In the genomic region with DNA sequence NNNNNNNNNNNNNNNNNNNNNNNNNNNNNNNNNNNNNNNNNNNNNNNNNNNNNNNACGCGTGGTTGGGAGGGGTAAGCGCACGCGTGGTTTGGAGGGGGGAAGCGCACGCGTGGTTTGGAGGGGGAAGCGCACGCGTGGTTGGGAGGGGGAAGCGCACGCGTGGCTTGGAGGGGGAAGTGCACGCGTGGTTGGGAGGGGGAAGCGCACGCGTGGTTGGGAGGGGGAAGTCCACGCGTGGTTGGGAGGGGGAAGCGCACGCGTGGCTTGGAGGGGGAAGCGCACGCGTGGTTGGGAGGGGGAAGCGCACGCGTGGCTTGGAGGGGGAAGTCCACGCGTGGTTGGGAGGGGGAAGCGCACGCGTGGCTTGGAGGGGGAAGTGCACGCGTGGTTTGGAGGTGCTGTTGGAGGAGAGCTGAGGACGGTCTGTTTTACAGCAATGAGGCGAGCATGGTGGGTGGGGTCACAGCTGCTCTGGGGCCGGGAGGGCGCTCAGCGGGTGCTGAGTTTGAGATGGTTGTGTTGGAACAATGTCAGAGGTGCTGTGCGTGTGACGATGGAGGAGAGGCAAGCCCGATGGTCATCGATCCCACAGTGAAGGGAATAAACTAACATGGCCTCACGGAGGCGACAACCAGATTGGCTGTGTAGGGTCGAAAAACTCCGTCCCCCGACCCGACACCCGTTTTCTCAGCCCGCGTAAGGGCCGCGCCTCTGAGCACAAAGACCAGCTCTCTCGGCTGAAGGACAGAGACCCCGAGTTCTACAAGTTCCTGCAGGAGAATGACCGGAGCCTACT, we compare ENCODE assay signal across 7 mouse cellular contexts. TPM values are rescaled to one million over a fixed set of nuclear protein-coding genes. Genes with fewer than 3 reads are reported as not detected.
DNase-seq lines count a peak whose midpoint lies in the region; ATAC-seq and TF ChIP-seq lines count a peak whose summit lies in the region.

No protein-coding gene starts in this region.

- peak; percentile 19 for DNase-seq in lung, postnatal 10 days
- DNase-seq in lung, postnatal 14 days = no peak
- DNase-seq in embryonic facial prominence, embryonic 11.5 days (ENCODE audit: low spot score) = peak; percentile 41
- DNase-seq in adrenal gland, postnatal 25 days = no peak
- DNase-seq in adrenal gland, postnatal 10 days = no peak

- H3K36me3 ChIP-seq in embryonic facial prominence, embryonic 11.5 days (replicated peaks; ENCODE audit: control insufficient read depth, insufficient read depth, low read depth, low read length) = peaks cover 18% of the 10 kb centered on the region
- peaks cover 34% of the 10 kb centered on the region for H3K36me3 ChIP-seq in intestine, embryonic 15.5 days
- peaks cover 14% of the 10 kb centered on the region for H3K36me3 ChIP-seq in myocyte (ENCODE audit: control insufficient read depth, insufficient read depth)

- H3ac ChIP-seq in myocyte (ENCODE audit: control insufficient read depth, insufficient read length) = peak overlapping the region; percentile 66

- H3K4me3 ChIP-seq in embryonic facial prominence, embryonic 11.5 days (ENCODE audit: low read depth, low read length) = peak overlapping the region; percentile 92
- peak overlapping the region; percentile 97 for H3K4me3 ChIP-seq in intestine, embryonic 15.5 days (replicated peaks)
- peak overlapping the region; percentile 55 for H3K4me3 ChIP-seq in myocyte

- no peaks in the 10 kb centered on the region for H3K27me3 ChIP-seq in embryonic facial prominence, embryonic 11.5 days (ENCODE audit: control insufficient read depth, insufficient read depth, low read length)
- H3K27me3 ChIP-seq in intestine, embryonic 15.5 days (replicated peaks) = no peaks in the 10 kb centered on the region
- H3K27me3 ChIP-seq in myocyte (ENCODE audit: control insufficient read depth, insufficient read depth, insufficient read length) = no peaks in the 10 kb centered on the region

- H3K4me2 ChIP-seq in embryonic facial prominence, embryonic 11.5 days (ENCODE audit: low read depth, low read length) = peak overlapping the region; percentile 71
- peak overlapping the region; percentile 93 for H3K4me2 ChIP-seq in intestine, embryonic 15.5 days (replicated peaks)
- H3K4me2 ChIP-seq in myocyte (ENCODE audit: low read depth) = peak overlapping the region; percentile 24

- H3K79me2 ChIP-seq in myocyte (ENCODE audit: control insufficient read depth, insufficient read depth) = peaks cover 3% of the 10 kb centered on the region

- H3K4me1 ChIP-seq in embryonic facial prominence, embryonic 11.5 days (ENCODE audit: control insufficient read depth, insufficient read depth, low read length) = no peaks in the 10 kb centered on the region; the same call in 1 of the 2 replicates
- H3K4me1 ChIP-seq in intestine, embryonic 15.5 days (replicated peaks) = peaks cover 18% of the 10 kb centered on the region

- no peak for ATAC-seq in embryonic facial prominence, embryonic 11.5 days (replicated peaks; ENCODE audit: insufficient number of reproducible peaks, low FRiP score, low TSS enrichment, low read depth)
- ATAC-seq in intestine, embryonic 15.5 days = no peak

- peak overlapping the region; percentile 94 for H3K27ac ChIP-seq in embryonic facial prominence, embryonic 11.5 days (replicated peaks; ENCODE audit: low read depth, low read length)
- 0 out of 2 replicates have a peak overlapping the region, but pooled peaks have one; percentile 40 for H3K27ac ChIP-seq in intestine, embryonic 15.5 days

- no peaks in the 10 kb centered on the region for H3K9me3 ChIP-seq in embryonic facial prominence, embryonic 11.5 days (replicated peaks; ENCODE audit: control insufficient read depth, low read length)
- no peaks in the 10 kb centered on the region for H3K9me3 ChIP-seq in intestine, embryonic 15.5 days

- no peak for TF ChIP-seq POLR2A in myocyte (IDR thresholded peaks at IDR 0.05; ENCODE audit: insufficient read length, low read depth)

- H3K9ac ChIP-seq in embryonic facial prominence, embryonic 11.5 days (replicated peaks; ENCODE audit: low read length) = peak overlapping the region; percentile 82
- peak overlapping the region; percentile 82 for H3K9ac ChIP-seq in intestine, embryonic 15.5 days

- 25% methylated on average over 55 of the region's 60 CpGs for WGBS in embryonic facial prominence, embryonic 11.5 days
- 23% methylated on average over 58 of the region's 60 CpGs for WGBS in intestine, embryonic 15.5 days

TF ChIP-seq in myocyte, 11 proteins besides CTCF, POLR2A, EP300 and RAD21:
- TF ChIP-seq MYOD1 (IDR thresholded peaks at IDR 0.05; ENCODE audit: control insufficient read depth in 1 of 3, insufficient read length in 2 of 3, low read depth in 2 of 3) (no peak), MAX (IDR thresholded peaks at IDR 0.05; ENCODE audit: low read depth) (no peak), SRF (IDR thresholded peaks at IDR 0.05; ENCODE audit: control insufficient read depth, insufficient read length, low read depth) (no peak)

RNA-seq across cellular contexts. Expression of a gene that starts 1.0 kb away (rescaled TPM):
- polyA plus RNA-seq in embryonic facial prominence, embryonic 11.5 days (2014; fragmentation: Nextera tagmentation; extraction: Ambion mirVana) = 76.9 and 80.6 TPM in 2 replicates
- polyA plus RNA-seq in intestine, embryonic 15.5 days (2015; fragmentation: Nextera tagmentation; extraction: Ambion mirVana) = 86.5 and 87.8 TPM in 2 replicates
- 61.3 TPM for polyA plus RNA-seq in myocyte (2012; fragmentation: generic; extraction: Trizol)
- 45.4 and 52.4 TPM in 2 replicates for total RNA-seq in adrenal gland, postnatal 25 days (2021)
- 10 to 100 TPM; 39.4 to 41.0 TPM for total RNA-seq in adrenal gland, postnatal 10 days (2021)

RNA-seq across cellular contexts. Expression of a gene that starts 2.2 kb away (rescaled TPM):
- polyA plus RNA-seq in embryonic facial prominence, embryonic 11.5 days (2014; fragmentation: Nextera tagmentation; extraction: Ambion mirVana) = 15.3 and 15.7 TPM in 2 replicates
- polyA plus RNA-seq in intestine, embryonic 15.5 days (2015; fragmentation: Nextera tagmentation; extraction: Ambion mirVana) = 12.6 and 14.8 TPM in 2 replicates
- 10.6 TPM for polyA plus RNA-seq in myocyte (2012; fragmentation: generic; extraction: Trizol)
- total RNA-seq in adrenal gland, postnatal 25 days (2021) = 24.1 and 29.6 TPM in 2 replicates
- total RNA-seq in adrenal gland, postnatal 10 days (2021) = 10 to 100 TPM; 13.3 to 20.3 TPM

RNA-seq across cellular contexts. Expression of a gene that starts 18.6 kb away (rescaled TPM):
- polyA plus RNA-seq in embryonic facial prominence, embryonic 11.5 days (2014; fragmentation: Nextera tagmentation; extraction: Ambion mirVana) = 0.70 and 1.4 TPM in 2 replicates
- 0.69 and 1.00 TPM in 2 replicates for polyA plus RNA-seq in intestine, embryonic 15.5 days (2015; fragmentation: Nextera tagmentation; extraction: Ambion mirVana)
- 0.02 TPM for polyA plus RNA-seq in myocyte (2012; fragmentation: generic; extraction: Trizol)
- total RNA-seq in adrenal gland, postnatal 25 days (2021) = 1.2 and 1.7 TPM in 2 replicates
- 1 to 10 TPM; 1.4 to 3.1 TPM for total RNA-seq in adrenal gland, postnatal 10 days (2021)

RNA-seq across cellular contexts. Expression of a gene that starts 21.2 kb away (rescaled TPM):
- 0.36 and 0.60 TPM in 2 replicates for polyA plus RNA-seq in embryonic facial prominence, embryonic 11.5 days (2014; fragmentation: Nextera tagmentation; extraction: Ambion mirVana)
- polyA plus RNA-seq in intestine, embryonic 15.5 days (2015; fragmentation: Nextera tagmentation; extraction: Ambion mirVana) = 0.40 and 0.51 TPM in 2 replicates
- 0.11 TPM for polyA plus RNA-seq in myocyte (2012; fragmentation: generic; extraction: Trizol)
- 3.3 and 4.1 TPM in 2 replicates for total RNA-seq in adrenal gland, postnatal 25 days (2021)
- 10 to 100 TPM in 1 of 2 experiments, 1 to 10 TPM in 1; 9.8 to 28.4 TPM for total RNA-seq in adrenal gland, postnatal 10 days (2021)

RNA-seq across cellular contexts. Expression of a gene that starts 33.7 kb away (rescaled TPM):
- polyA plus RNA-seq in embryonic facial prominence, embryonic 11.5 days (2014; fragmentation: Nextera tagmentation; extraction: Ambion mirVana) = 0.55 and 0.56 TPM in 2 replicates
- 2.1 and 2.2 TPM in 2 replicates for polyA plus RNA-seq in intestine, embryonic 15.5 days (2015; fragmentation: Nextera tagmentation; extraction: Ambion mirVana)
- polyA plus RNA-seq in myocyte (2012; fragmentation: generic; extraction: Trizol) = 0.48 TPM
- total RNA-seq in adrenal gland, postnatal 25 days (2021) = 3.5 and 3.7 TPM in 2 replicates
- 1 to 10 TPM; 2.6 to 3.5 TPM for total RNA-seq in adrenal gland, postnatal 10 days (2021)

Comparison
In these comparisons a context has a peak if more than half of its experiments do, and no peak if none do; other contexts are left out.
1. DNase-seq: peak in lung, postnatal 10 days (single experiment) and embryonic facial prominence, embryonic 11.5 days (single experiment); none in lung, postnatal 14 days (single experiment), adrenal gland, postnatal 25 days (single experiment) and adrenal gland, postnatal 10 days (single experiment).
2. H3K4me2 ChIP-seq: peak in every context shown above with its lines; median percentile 93 in intestine, embryonic 15.5 days; 71 in embryonic facial prominence, embryonic 11.5 days; 24 in myocyte.
3. Peak in every context shown above with its lines, with median percentiles within 50 percentile points of each other: H3K4me3 ChIP-seq.